Mouse (Mus musculus) layer of hippocampus, adult 2 months (tissue): ENCODE data around the gene Eif1ax. TPM values are rescaled to one million over a fixed set of nuclear protein-coding genes. Genes with fewer than 3 reads are reported as not detected.
"Not testable (repeated sequence)": the region's sequence is repeated elsewhere in the genome, so short reads cannot be mapped to it uniquely, and the experiment has no call there.

Source experiments
- DNase-seq, 2 experiments: peaks; one replicate each; pipeline ENCODE4 v3.0.0; 2022; ENCODE audit warnings: low spot score in 2 of 2
- H3K27ac ChIP-seq: fragments of 200-600 bp; 2 replicates; pipeline ENCODE4 v1.8.1; 2022
- H3K4me3 ChIP-seq: fragments of 200-600 bp; 2 replicates; pipeline ENCODE4 v1.8.1; 2022; ENCODE audit warnings: mild to moderate bottlenecking
- CTCF ChIP-seq: fragments of 200-600 bp; conservative IDR thresholded peaks from 2 replicates; pipeline ENCODE4 v1.8.1; 2022; ENCODE audit warnings: antibody characterized with exemption, mild to moderate bottlenecking, moderate library complexity
- long read RNA-seq, 2 experiments: library from polyadenylated mRNA; stranded (forward); transcript quantifications; one replicate each; pipeline ENCODE4 v2.0.0; 2021; ENCODE audit warnings: borderline mapping rate in 2 of 2
- total RNA-seq, 2 experiments: library from RNA; stranded (reverse); gene quantifications; 2 replicates each; pipeline ENCODE4 v1.2.3; 2021

Gene Eif1ax
- 100 to 1,000 TPM; 104 to 120 TPM for total RNA-seq
- long read RNA-seq, experiment 1, full-length matches to known transcripts: 59 of 73 reads
- long read RNA-seq, experiment 1, partial matches to known transcripts: 2 of 73 reads
- long read RNA-seq, experiment 1, other reads (novel, unspliced or antisense): 12 of 73 reads
- long read RNA-seq, experiment 2, full-length matches to known transcripts: 130 of 143 reads
- long read RNA-seq, experiment 2, partial matches to known transcripts: 4 of 143 reads
- long read RNA-seq, experiment 2, other reads (novel, unspliced or antisense): 9 of 143 reads

DNA sequence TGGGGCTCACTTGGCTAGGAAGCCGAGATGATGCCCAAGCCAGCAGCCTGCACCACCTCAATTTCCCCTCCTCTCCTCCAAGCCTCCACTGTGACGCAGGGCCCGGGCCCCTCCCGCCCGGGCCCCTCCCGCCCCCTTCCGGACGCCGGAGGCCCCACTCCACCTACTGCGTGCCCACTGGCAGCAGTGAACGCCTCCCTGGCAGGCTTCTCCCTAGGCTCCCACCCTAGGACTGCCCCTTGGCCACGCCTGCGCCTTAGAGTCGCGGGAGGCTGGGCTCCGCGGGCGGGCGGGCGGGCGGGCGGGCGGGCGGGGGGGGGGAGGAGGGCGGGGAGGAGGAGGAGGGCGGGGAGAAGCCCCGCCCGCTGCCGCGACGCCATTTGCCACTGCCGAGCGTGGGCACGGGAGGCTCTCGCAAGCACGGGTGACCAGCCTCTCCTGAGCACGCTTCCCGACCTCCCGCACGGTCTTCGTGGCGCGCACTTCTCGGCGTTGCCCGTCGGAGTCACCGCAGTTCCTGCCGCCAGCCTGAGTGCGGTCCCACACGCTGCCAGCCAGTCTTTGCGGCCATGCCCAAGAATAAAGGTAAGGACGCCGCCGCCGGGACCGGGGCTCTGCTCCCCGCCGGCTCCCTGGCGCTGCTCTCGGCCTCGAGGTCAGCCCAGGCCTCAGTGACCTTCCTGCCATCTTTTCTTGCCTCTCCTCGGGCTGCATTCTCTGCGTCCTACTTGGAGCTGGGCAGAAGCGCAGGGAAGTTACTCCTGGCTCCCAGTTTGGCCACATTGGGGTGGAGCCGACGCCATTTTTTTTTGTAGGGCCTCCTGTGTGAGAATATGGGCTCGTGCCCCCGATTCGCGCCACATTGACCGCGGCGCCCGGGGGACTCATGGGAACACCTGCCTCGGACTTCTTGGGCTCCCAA is at the start of gene Eif1ax:
Eif1ax (plus strand) TSS at position 348 of the 922 bp plus-strand sequence.
- Histone ChIP-seq H3K4me3 (peak within 1 kb of the TSS; percentile 76), H3K27ac (peak within 1 kb of the TSS; percentile 82)
- TF ChIP-seq CTCF: peak; percentile 44
- DNase-seq: peak; percentile 57 to 59

DNA sequence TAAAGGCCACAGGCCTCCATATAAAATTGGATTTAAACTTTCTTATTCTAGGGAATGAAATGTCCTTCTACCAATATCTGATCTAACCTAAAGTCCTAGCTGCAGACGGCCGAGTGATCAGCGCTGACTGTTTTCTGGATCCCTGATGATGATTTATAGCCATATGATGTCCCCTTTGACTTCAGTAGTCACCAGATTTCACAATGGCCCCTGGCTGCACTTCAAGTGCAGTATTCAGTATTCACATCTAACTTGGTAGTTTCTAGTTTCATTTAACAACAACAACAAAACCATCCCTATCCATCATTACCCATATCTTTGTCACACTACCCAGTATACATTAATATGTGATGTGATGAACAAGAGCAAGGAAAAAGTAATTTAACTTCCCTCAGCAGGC is 7.5 kb upstream of the Eif1ax start:
- no peak for TF ChIP-seq CTCF
- Histone ChIP-seq H3K4me3 (no peak overlapping the region), H3K27ac (no peak overlapping the region)
- DNase-seq: no peak

GRCm38 (mm10) chrX:159372753-159373144 is 771 bp downstream of the Eif1ax start:
- TF ChIP-seq CTCF: no peak

GRCm38 (mm10) chrX:159387105-159387504 is 15.1 kb downstream of the Eif1ax start:
- no peak for DNase-seq
- Histone ChIP-seq H3K4me3 (no peak overlapping the region), H3K27ac (no peak overlapping the region)
- TF ChIP-seq CTCF: no peak

More at GRCm38 (mm10) chrX:159372753-159373144, 771 bp downstream of the Eif1ax start:
- peak overlapping the region; percentile 82; the same call in 1 of the 2 replicates for H3K27ac ChIP-seq
- H3K4me3 ChIP-seq: peak overlapping the region; percentile 76
- no peak for DNase-seq

- TF ChIP-seq CTCF: no peak
- Histone ChIP-seq H3K4me3 (no peak overlapping the region), H3K27ac (no peak overlapping the region)
- no peak for DNase-seq
These were observed 17.0 kb downstream of the Eif1ax start for GRCm38 (mm10) chrX:159388953-159389352.

GRCm38 (mm10) chrX:159390347-159390962 is 18.5 kb downstream of the Eif1ax start:
- H3K4me3 ChIP-seq: no peak overlapping the region
- H3K27ac ChIP-seq: no peak overlapping the region
- DNase-seq: no peak
- TF ChIP-seq CTCF: no peak

DNA sequence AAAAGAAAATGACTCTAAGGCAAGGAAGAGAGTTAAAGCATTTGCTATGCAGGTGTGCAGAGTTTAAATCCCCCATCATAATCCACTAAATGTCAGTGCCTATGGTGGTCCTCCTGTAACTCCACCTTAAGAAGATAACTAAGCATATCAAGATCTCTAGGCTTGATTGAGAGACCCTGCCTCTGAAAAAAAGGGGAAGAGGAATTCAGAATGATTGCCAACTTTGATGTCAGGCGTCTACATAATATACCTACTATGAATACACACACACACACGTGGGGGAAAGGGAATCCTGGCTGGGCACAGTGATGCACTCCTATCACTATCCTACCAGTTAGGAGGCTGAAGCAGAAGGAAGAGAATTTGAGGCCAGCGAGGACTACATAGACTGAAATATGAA is 19.3 kb downstream of the Eif1ax start:
- H3K27ac ChIP-seq: no peak overlapping the region
- no peak for TF ChIP-seq CTCF
- H3K4me3 ChIP-seq: no peak overlapping the region
- no peak for DNase-seq

DNA sequence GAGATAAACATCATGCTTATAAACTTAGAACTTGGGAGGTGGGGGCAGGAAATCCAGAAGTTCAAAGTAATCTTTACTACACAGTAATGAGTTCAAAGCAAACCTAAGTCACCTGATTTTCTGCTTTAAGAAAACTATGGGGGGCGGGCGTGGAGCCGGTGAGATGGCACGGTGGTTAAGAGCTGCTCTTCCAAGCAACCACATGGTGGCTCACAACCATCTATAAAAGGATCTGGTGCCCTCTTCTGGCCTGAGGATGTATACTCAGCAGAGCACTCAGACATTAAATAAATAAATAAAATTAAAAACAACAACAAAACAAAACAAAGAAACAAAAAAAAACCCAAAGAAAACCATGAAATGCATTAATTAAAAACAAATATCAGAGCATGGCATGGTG is 37.3 kb downstream of the Eif1ax start:
- peak in 1 of 2 experiments; percentile 14 for DNase-seq
- peak; percentile 75 for TF ChIP-seq CTCF
- H3K27ac ChIP-seq: no peak overlapping the region
- H3K4me3 ChIP-seq: no peak overlapping the region

- Histone ChIP-seq H3K27ac (peak within 1 kb of the TSS; percentile 82), H3K4me3 (peak within 1 kb of the TSS; percentile 64)
- TF ChIP-seq CTCF: no peak
- DNase-seq: peak; percentile 39 to 48
These were observed 42.3 kb downstream of the Eif1ax start, which contains the start of gene Map7d2 for GRCm38 (mm10) chrX:159414130-159414828. Map7d2 (plus strand) TSS chrX:159414572.

- Histone ChIP-seq H3K4me3 (peak overlapping the region; percentile 64), H3K27ac (peak overlapping the region; percentile 82)
- DNase-seq: peak in 1 of 2 experiments; percentile 12
- TF ChIP-seq CTCF: no peak
These were observed 43.1 kb downstream of the Eif1ax start for GRCm38 (mm10) chrX:159414829-159415673.

DNA sequence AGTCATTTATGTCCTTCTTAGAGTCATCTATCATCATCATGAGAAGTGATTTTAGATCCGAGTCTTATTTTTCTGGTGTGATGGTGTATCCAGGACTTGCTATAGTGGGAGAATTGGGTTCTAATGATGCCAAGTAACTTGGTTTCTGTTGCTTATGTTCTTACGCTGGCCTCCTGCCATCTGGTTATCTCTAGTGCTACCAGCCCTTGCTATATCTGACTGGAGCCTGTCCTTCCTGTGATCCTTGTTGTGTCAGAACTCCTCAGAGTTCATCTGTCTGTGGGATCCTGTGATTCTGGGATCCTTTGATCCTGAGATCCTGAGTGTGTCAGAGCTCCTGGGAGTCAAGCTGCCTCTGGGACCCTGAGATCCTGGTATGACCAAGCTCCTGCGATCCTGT is 58.5 kb downstream of the Eif1ax start:
- not testable (repeated sequence) for H3K4me3 ChIP-seq, H3K27ac ChIP-seq, DNase-seq

Other genes with a start within 250 kb of the Eif1ax start
- gene Rps6ka3, start 161.9 kb upstream of the Eif1ax start, total RNA-seq: 10 to 100 TPM; 28.4 to 30.5 TPM
- gene Map7d2, start 42.4 kb downstream of the Eif1ax start, total RNA-seq: 100 to 1,000 TPM in 1 of 2 experiments, 10 to 100 TPM in 1; 98.8 to 117 TPM
- 1 to 10 TPM; 9.1 to 9.8 TPM for gene Bclaf3, start 154.5 kb downstream of the Eif1ax start, total RNA-seq